Mouse (Mus musculus) forelimb bud, embryonic 11.5 days (tissue): ENCODE results near the gene Ndrg4.
"Not testable (repeated sequence)": the region's sequence is repeated elsewhere in the genome, so short reads cannot be mapped to it uniquely, and the experiment has no call there.

Experiments used
- DNase-seq: peaks from one replicate; pipeline ENCODE4 v3.0.0-alpha.2; 2012; ENCODE audit warnings: low read depth, low spot score

The Ndrg4 gene

DNA sequence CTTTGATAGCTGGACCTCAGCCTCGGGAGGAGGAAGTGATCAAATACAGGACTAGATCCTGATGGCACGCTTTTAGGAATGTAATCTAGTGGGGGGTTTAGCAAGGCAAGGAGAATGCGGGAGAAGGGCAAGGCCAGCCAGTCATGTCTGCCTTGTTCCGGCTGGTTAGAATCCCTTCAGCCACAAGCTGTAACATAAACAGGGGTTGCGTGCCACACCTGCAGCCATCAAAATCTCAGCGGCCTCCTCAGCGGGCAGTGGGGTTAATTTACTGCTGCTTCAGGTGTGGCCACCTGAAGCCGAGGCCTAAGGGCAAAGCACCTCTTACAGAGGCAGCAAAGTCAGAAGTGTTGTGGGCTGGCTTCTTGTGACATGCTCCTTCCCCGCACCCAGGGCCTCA, at the start of gene Ndrg4:
Gene Ndrg4 (plus strand): TSS at position 350 of the 400 bp plus-strand sequence.
- no peak for DNase-seq

DNA sequence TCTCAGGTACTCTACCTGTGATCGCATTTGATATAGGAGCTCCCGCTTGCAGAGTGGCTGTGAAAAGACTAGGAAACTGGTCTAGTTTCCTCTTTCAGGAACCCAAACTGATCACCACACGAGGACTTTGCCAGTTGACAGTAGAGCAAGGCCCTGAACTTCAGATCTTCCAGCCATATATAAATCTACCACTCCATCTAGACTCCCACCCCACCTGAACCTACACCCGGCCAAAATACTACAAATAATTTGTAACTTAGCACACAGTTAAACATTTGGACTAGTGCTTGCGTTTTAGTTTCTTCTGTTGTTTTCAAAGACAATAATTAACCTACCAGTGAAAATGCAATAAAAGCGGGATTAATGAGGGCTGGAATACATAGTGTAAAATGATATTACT, 43.9 kb upstream of the Ndrg4 start:
- no peak for DNase-seq

DNA sequence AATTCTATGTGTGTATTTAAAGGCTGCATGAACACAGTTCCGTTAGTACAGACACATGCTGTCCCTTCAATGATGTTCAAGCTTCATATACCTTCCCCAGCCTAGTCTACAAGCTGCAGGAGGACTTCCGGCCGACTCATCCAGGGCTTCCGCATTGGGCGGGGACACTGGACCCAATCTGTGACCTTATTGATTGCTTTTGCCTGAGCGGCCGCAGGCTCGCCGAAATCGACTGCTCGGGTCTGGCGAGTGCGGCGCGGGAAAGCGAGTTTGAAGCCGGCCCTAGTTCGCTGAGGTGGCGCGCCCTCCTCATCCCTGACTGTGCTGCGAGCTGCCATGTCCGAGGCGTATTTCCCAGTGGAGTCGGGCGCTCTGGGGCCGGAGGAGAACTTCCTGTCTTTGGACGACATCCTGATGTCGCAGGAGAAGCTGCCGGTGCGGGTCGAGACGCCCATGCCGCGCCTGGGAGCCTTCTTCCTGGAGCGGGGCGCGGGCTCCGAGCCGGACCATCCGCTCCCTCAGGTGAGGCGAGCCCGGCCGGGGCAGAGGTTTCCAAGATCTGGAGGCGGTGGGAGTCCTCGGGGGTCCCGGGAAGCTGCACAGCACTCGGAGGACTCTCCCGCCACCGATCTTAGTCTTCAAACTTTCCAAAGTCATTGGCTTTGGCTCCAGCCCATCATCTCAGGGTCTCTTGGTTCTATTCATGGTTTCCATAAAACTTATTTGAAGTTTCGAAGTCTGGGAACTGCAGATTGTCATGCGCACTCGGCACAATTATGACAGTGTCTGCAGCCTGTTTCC, 43.3 kb upstream of the Ndrg4 start, which contains the start of gene Gins3:
Gene Gins3 (plus strand): TSS at position 192 of the 801 bp plus-strand sequence.
- peak; percentile 91 for DNase-seq

DNA sequence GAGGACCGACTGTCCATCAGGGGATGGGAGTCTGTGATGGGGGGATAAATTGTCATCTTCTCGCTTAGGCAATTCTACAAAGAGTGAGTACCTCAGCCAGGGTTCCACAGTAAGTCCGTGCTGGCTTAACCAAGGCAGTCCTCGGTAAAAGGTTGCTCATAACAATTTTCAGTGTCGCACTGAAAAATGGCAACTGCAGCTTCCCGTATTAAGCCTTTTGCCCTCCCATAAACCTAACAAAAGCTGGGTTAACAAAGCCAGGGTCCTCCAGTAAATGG, 42.8 kb upstream of the Ndrg4 start:
- no peak for DNase-seq

- no peak for DNase-seq
These were observed 31.8 kb upstream of the Ndrg4 start for GRCm38 (mm10) chr8:95644942-95645341.

DNA sequence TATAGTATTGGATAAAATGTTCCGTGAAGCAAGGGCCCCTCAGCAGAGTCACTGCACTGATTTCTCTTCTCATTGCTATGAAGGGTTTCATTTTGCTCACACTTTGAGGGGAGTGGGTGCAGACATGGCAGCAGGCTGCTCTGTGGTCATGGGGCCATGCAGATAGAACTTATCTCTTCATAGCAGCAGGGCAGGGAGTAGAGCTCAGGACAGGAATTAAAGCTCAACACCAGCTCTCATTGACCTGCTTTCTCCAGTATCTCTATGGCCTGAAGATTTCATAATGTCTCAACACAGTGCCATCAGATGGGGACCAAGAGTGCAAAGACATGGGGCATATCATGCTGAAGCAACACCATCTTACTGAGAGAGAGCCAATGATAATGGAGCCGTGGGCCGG, 28.5 kb upstream of the Ndrg4 start:
- no peak for DNase-seq

DNA sequence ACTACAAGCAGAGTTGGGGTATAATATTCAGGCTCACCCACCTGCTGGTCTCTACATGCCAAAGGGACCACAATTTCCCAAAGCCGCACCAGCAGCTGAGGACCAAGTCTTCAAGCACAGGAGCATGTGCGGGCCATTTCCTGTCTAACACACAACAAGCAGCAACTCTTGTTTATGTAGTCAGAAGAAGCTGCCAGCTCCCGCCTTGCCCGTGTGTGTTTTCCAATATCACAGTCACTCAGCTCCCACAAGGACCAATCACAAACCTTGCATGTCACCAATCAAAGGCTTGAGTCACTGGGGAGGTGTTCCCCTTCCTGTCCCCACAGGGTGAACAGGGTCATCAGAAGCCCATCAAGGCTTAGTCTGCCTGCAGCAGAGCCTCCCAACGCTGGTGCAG, 23.4 kb upstream of the Ndrg4 start:
- DNase-seq, result no peak

DNA sequence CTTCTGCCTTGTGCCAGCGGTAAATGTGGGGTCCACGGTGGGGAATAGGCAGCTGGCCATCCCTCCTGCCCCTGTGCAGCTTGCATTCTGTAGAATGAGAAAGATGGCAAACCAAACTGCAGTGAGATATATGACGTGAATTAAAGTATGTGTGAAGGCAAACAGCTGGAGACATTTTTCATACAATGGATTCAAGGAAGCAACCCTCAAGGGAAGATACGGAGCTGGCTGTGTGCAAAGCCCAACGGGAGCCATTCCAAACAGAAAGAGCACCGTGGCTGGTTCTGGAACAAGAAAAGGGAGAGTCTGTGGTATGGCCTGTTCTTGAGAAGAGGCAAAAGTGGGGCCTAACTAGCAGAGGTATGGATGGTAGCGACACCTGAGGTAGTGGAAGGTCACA, 20.9 kb upstream of the Ndrg4 start:
- DNase-seq, result no peak

- DNase-seq, result no peak
These were observed 20.3 kb upstream of the Ndrg4 start for GRCm38 (mm10) chr8:95656316-95657002.

DNA sequence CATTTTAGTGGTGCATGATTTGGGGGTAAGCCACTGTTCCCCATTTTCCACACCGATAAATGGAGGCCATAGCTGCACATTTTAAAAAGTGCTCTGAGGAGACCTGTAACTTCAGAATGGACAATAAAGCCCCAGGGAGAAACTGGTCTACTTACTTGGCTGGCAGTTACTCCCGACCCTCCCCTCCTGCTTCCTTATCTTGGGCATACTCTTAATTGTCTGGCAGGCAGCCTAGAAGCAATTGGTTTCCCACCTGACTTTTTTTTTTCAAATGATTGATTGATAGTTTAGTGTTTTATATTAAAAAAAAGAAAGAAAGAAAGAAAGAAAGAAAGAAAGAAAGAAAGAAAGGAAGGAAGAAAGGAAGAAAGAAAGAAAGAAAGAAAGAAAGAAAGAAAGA, 19.3 kb upstream of the Ndrg4 start:
- DNase-seq, result no peak

DNA sequence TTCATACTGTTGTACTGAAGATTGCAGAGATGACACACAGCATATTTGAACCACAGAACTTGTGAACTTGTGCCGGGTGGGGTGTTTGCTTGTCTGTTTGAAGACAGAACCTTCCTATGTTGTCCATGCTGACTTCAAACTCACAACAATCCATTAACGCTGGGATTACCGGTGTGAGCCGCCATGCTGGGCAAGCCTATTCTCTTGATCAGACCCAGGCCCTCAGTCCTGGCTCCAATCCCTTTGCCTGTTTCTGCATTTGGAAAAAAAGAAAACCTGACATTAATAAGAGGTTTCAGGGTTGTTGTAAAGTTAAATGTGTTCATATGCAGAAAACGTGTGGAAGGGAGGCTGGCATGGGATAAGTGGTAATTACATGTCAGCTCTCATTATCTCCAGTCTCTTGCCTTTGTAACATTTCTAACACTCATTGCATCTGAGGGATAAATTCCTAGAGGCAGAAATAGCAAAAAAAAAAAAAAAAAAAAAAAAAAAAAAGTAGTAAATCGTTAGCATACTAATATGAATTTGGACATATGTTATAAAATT, 16.4 kb upstream of the Ndrg4 start:
- DNase-seq, result no peak

- DNase-seq, result no peak
These were observed 15.7 kb upstream of the Ndrg4 start for GRCm38 (mm10) chr8:95661085-95661484.

DNA sequence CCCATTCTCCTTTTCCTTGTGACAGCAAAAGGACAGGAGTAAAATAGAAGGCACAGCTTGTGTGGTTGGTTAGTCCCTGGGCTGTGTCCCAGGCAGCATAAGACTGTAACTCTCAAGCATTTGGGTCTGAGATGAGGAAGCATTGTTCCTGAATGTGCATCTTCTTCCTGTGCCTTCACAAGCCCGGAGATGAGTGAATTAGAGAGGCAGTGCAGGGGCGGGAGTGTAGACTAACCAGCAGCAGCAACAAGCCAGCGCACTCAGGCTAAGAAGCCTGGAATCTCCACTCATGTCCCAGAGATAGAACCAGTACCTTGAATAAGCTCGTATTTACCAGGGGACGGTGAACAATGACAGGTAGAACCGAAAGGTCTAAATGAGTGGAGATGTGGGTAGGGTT, 15.2 kb upstream of the Ndrg4 start:
- DNase-seq, result no peak

GRCm38 (mm10) chr8:95662885-95663598, 13.7 kb upstream of the Ndrg4 start:
- no peak for DNase-seq

- no peak for DNase-seq
These were observed 13.2 kb upstream of the Ndrg4 start for GRCm38 (mm10) chr8:95663599-95663949.

DNA sequence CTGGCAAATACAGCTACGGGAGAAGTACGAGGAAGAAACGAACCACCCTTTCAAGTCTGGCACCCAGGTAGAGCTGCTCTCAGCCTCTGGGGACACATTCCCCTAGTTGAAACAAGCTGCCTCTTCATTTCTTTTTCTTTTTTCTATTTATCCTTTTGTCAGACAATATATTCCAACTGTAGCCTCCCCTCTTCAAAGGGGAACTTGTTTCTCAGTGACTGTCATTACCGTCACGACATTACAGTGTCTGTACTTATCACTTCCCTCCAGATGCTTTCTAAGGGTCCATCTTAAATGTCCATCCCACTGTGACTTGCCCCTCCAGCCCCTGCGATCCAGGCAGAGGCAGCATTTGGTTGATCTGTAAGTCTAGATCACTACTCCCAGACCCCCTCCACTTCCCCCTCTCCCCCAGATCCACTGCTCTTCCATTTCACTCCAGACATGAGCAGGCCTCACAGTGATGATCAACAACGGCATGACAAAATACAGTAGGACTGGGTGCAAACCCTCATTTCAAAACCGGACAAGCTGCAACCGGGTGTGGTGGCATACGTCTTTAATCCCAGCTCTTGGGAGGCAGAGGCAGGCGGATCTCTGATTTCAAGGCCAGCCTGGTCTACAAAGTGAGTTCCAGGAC, 10.8 kb upstream of the Ndrg4 start:
- DNase-seq, result not testable (repeated sequence)

DNA sequence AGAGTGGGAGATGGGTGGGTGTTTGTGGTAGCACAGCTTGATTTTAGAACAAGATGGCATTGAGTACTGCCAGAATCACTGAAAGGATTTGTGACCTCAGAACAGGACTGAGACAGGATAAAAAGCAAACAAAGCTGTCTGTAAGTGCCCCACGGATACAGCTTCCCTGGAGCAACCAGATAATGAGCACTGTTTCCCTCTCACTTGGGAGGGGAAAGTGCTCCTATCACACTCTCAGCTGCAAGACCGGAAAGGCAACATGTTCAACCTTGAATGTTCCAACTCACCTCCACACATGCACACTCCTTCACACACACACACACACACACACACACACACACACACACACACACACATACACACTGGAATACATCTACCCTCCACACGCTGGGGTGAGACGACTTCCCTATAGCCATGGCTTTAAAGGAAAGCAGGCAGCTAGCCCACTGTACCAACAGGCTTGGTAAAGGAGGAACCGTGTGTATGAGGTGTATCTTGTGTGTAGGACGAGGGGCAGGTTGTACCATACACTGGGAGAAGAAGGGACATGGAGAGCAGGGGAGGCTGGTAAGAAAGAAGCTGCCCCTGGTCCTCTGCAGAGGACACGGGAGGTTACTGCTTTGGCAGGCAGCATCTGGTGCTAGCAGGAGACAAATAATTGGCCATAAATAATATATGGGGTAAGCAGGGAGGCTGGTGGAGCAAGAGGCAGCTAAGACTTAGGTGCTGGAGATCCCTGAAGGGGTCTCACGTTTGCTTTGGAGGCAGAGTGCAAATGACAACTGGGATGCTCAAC, 8.4 kb upstream of the Ndrg4 start:
- DNase-seq, result no peak

DNA sequence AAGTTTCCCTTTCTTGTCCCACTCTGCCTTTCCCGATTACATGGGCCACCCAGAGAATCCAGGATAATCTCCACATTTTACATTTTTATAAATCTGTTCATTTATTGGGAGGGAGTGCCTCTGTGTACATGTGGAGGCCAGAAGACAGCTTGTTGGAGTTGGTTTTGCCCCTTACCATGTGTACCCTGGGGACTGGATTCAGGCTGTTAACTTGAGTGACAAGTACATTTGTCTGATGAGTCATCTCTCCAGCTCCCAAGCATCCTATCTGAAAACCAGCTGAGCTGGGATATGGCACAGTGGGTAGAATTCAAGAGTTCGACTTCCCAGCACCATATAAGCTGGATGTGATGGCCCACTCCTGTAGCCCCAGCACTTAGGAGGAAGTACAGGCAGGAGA, 6.8 kb upstream of the Ndrg4 start:
- DNase-seq, result no peak

DNA sequence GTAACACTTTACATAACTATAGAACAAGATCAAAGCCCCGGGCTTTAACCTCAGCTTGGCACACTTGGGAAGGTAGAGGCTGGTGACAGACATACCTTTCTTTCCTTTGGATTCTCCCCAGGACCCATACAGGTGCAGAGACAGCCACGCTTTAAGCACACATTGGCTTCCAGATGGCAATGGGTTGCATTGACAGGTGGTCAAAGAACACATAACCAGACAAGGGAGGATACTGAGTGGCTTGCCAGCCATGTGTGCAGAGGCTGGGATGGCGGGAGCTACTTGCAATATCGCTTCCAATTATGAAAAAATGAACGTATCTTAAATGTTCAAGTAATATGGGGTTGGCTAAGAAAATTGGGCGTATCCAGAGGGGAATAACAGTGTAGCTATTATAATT, 4.9 kb upstream of the Ndrg4 start:
- no peak for DNase-seq

- no peak for DNase-seq
These were observed 4.0 kb upstream of the Ndrg4 start for GRCm38 (mm10) chr8:95672811-95673210.

- no peak for DNase-seq
These were observed 827 bp downstream of the Ndrg4 start for GRCm38 (mm10) chr8:95677591-95678023.
